Mouse (Mus musculus) ES-E14 (cell line): ENCODE measurements around the gene Btnl1.

Experiments used
- CHD2 ChIP-seq: IDR thresholded peaks from 2 replicates; pipeline ENCODE4 v1.6.1; 2014; ENCODE audit warnings: mild to moderate bottlenecking, low read depth, low read length, inconsistent platforms
- HCFC1 ChIP-seq: IDR thresholded peaks from 2 replicates; pipeline ENCODE4 v1.6.1; 2012; ENCODE audit warnings: low read length, inconsistent platforms, borderline replicate concordance; ENCODE audit not compliant: insufficient read depth
- MAFK ChIP-seq: IDR thresholded peaks from 2 replicates; pipeline ENCODE4 v1.6.1; 2014; ENCODE audit warnings: mild to moderate bottlenecking, low read depth, low read length, inconsistent platforms; ENCODE audit not compliant: insufficient read depth
- ZC3H11A ChIP-seq: IDR thresholded peaks from 2 replicates; pipeline ENCODE4 v1.6.1; 2012; ENCODE audit warnings: low read depth, mild to moderate bottlenecking, inconsistent platforms, low read length, borderline replicate concordance

GRCm38 (mm10) chr17:34331200-34331599 lies 45.7 kb upstream of the Btnl1 start:
- TF ChIP-seq HCFC1 (no peak), MAFK (no peak), CHD2 (no peak), ZC3H11A (no peak)
